Comparison of ENCODE assay signal across 8 mouse cellular contexts in genomic region chr13:73466411-73466810, GRCm38 (mm10). TPM values are rescaled to one million over a fixed set of nuclear protein-coding genes. Genes with fewer than 3 reads are reported as not detected.
DNase-seq lines count a peak whose midpoint lies in the region; ATAC-seq lines count a peak whose summit lies in the region.

No protein-coding gene starts in this region.

- 62% methylated on average over 3 of the region's 3 CpGs for whole genome bisulfite sequencing in heart, embryonic 10.5 days
- 60% methylated on average over 3 of the region's 3 CpGs for WGBS in lung, embryonic 15.5 days
- WGBS in liver, embryonic 12.5 days (ENCODE audit: insufficient replicate concordance), result 32% methylated on average over 3 of the region's 3 CpGs
- 84% methylated on average over 3 of the region's 3 CpGs for WGBS in neural tube, embryonic 15.5 days

- peak overlapping the region; percentile 93 for H3K27ac ChIP-seq in heart, embryonic 10.5 days
- H3K27ac ChIP-seq in lung, embryonic 15.5 days, result no peak overlapping the region
- H3K27ac ChIP-seq in liver, embryonic 12.5 days, result peak overlapping the region; percentile 98
- peak overlapping the region; percentile 98 for H3K27ac ChIP-seq in neural tube, embryonic 15.5 days (replicated peaks)

- H3K4me3 ChIP-seq in heart, embryonic 10.5 days, result peak overlapping the region; percentile 92
- H3K4me3 ChIP-seq in lung, embryonic 15.5 days, result no peak overlapping the region
- H3K4me3 ChIP-seq in liver, embryonic 12.5 days, result 0 out of 2 replicates have a peak overlapping the region, but pooled peaks have one; percentile 94
- H3K4me3 ChIP-seq in neural tube, embryonic 15.5 days (replicated peaks), result peak overlapping the region; percentile 96; the same call in 1 of the 2 replicates

- H3K36me3 ChIP-seq in heart, embryonic 10.5 days, result 0 out of 2 replicates have a peak, but pooled peaks cover 5% of the 10 kb centered on the region
- no peaks in the 10 kb centered on the region for H3K36me3 ChIP-seq in lung, embryonic 15.5 days
- H3K36me3 ChIP-seq in liver, embryonic 12.5 days, result peaks cover 31% of the 10 kb centered on the region
- no peaks in the 10 kb centered on the region for H3K36me3 ChIP-seq in neural tube, embryonic 15.5 days

- no peak overlapping the region for H3K9ac ChIP-seq in lung, embryonic 15.5 days
- peak overlapping the region; percentile 98 for H3K9ac ChIP-seq in liver, embryonic 12.5 days
- no peak overlapping the region for H3K9ac ChIP-seq in neural tube, embryonic 15.5 days (replicated peaks)

- H3K4me2 ChIP-seq in lung, embryonic 15.5 days, result 0 out of 2 replicates have a peak overlapping the region, but pooled peaks have one; percentile 84
- H3K4me2 ChIP-seq in liver, embryonic 12.5 days, result peak overlapping the region; percentile 84
- H3K4me2 ChIP-seq in neural tube, embryonic 15.5 days, result peak overlapping the region; percentile 73

- no peak for DNase-seq in heart, embryonic 10.5 days (ENCODE audit: low spot score)
- no peak for DNase-seq in heart, adult 11 months
- DNase-seq in lung, postnatal 4 days, result no peak
- DNase-seq in testis, postnatal 14 days (ENCODE audit: low spot score), result no peak
- DNase-seq in thymus, postnatal 4 days, result no peak

- no peaks in the 10 kb centered on the region for H3K9me3 ChIP-seq in heart, embryonic 10.5 days
- no peaks in the 10 kb centered on the region for H3K9me3 ChIP-seq in lung, embryonic 15.5 days
- H3K9me3 ChIP-seq in liver, embryonic 12.5 days (replicated peaks), result no peaks in the 10 kb centered on the region
- no peaks in the 10 kb centered on the region for H3K9me3 ChIP-seq in neural tube, embryonic 15.5 days (replicated peaks)

- no peaks in the 10 kb centered on the region for H3K27me3 ChIP-seq in heart, embryonic 10.5 days (ENCODE audit: insufficient read depth, poor library complexity, severe bottlenecking)
- H3K27me3 ChIP-seq in lung, embryonic 15.5 days, result no peaks in the 10 kb centered on the region
- H3K27me3 ChIP-seq in liver, embryonic 12.5 days (replicated peaks), result no peaks in the 10 kb centered on the region
- no peaks in the 10 kb centered on the region for H3K27me3 ChIP-seq in neural tube, embryonic 15.5 days (replicated peaks)

- H3K4me1 ChIP-seq in heart, embryonic 10.5 days, result peaks cover 30% of the 10 kb centered on the region
- H3K4me1 ChIP-seq in lung, embryonic 15.5 days, result peaks cover 24% of the 10 kb centered on the region
- H3K4me1 ChIP-seq in liver, embryonic 12.5 days, result peaks cover 72% of the 10 kb centered on the region
- peaks cover 35% of the 10 kb centered on the region for H3K4me1 ChIP-seq in neural tube, embryonic 15.5 days

- no peak for ATAC-seq in lung, embryonic 15.5 days (ENCODE audit: borderline replicate concordance, extremely low read depth, low FRiP score, low TSS enrichment)
- no peak for ATAC-seq in liver, embryonic 12.5 days
- ATAC-seq in neural tube, embryonic 15.5 days (ENCODE audit: low FRiP score), result no peak

RNA-seq across cellular contexts. Expression of gene Lpcat1, which starts 0.6 kb away (rescaled TPM):
- 31.9 and 39.6 TPM in 2 replicates for polyA plus RNA-seq in heart, embryonic 10.5 days (2016; fragmentation: Nextera tagmentation; extraction: Ambion mirVana)
- polyA plus RNA-seq in lung, embryonic 15.5 days (2015; fragmentation: Nextera tagmentation; extraction: Ambion mirVana), result 86.3 and 99.2 TPM in 2 replicates
- polyA plus RNA-seq in liver, embryonic 12.5 days (2016; fragmentation: Nextera tagmentation; extraction: Ambion mirVana), result 108 and 113 TPM in 2 replicates
- 51.7 and 62.6 TPM in 2 replicates for polyA plus RNA-seq in neural tube, embryonic 15.5 days (2015; fragmentation: Nextera tagmentation; extraction: Ambion mirVana)
